14 mouse cellular contexts compared by ENCODE assay signal in the genomic region with DNA sequence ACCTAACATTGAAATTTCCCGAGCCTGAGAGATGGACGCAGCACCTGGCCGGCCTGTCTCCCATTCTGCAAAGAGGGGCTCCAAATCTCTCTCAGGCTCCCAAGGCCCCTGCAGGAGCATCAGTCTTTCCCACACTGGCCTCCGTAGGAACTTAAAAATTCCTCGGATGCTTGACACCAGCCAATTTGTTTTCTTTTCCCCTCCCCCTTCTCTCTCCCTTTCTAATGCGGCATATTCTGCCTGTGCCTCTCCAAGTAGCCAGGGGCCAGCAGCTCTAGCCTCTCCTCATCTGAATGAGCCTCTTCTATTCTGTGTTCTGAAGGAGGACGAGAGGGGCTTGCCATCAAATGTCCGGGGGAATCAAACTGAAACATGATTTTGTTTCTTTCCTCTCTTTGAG. TPM values are rescaled to one million over a fixed set of nuclear protein-coding genes. Genes with fewer than 3 reads are reported as not detected.
A peak's percentile ranks its signal among the peaks of the same experiment; 100 is the strongest.
DNase-seq lines count a peak whose midpoint lies in the region; ATAC-seq and TF ChIP-seq lines count a peak whose summit lies in the region.
"Had no signal": no experiment of that assay in that cellular context is flagged by ENCODE, and none has a peak within 500 bp of the region (broad histone marks: within the 10 kb centered on the region; RNA-seq: fewer than 3 reads in every experiment).

No protein-coding gene starts in this region.

- H3K27me3 ChIP-seq in heart, embryonic 12.5 days (replicated peaks): no peaks in the 10 kb centered on the region
- H3K27me3 ChIP-seq in lung, embryonic 14.5 days (ENCODE audit: insufficient read depth, low read length): no peaks in the 10 kb centered on the region
- H3K27me3 ChIP-seq in embryonic facial prominence, embryonic 11.5 days (ENCODE audit: control insufficient read depth, insufficient read depth, low read length): no peaks in the 10 kb centered on the region
- H3K27me3 ChIP-seq: intestine, embryonic 15.5 days had no signal

- no peaks in the 10 kb centered on the region for H3K9me3 ChIP-seq in heart, embryonic 12.5 days (replicated peaks)
- H3K9me3 ChIP-seq in lung, embryonic 14.5 days (ENCODE audit: low read depth, low read length): no peaks in the 10 kb centered on the region
- H3K9me3 ChIP-seq in embryonic facial prominence, embryonic 11.5 days (replicated peaks; ENCODE audit: control insufficient read depth, low read length): no peaks in the 10 kb centered on the region
- H3K9me3 ChIP-seq: intestine, embryonic 15.5 days had no signal

- no peaks in the 10 kb centered on the region for H3K36me3 ChIP-seq in heart, embryonic 12.5 days
- no peaks in the 10 kb centered on the region for H3K36me3 ChIP-seq in lung, embryonic 14.5 days (ENCODE audit: insufficient read depth)
- no peaks in the 10 kb centered on the region for H3K36me3 ChIP-seq in embryonic facial prominence, embryonic 11.5 days (replicated peaks; ENCODE audit: control insufficient read depth, insufficient read depth, low read depth, low read length)
- H3K36me3 ChIP-seq: intestine, embryonic 15.5 days had no signal

- H3K4me2 ChIP-seq in heart, embryonic 12.5 days: peak overlapping the region; percentile 35; the same call in 1 of the 2 replicates
- peak overlapping the region; percentile 11 for H3K4me2 ChIP-seq in lung, embryonic 14.5 days
- H3K4me2 ChIP-seq in embryonic facial prominence, embryonic 11.5 days (ENCODE audit: low read depth, low read length): no peak overlapping the region
- H3K4me2 ChIP-seq: intestine, embryonic 15.5 days had no signal

- no peak for TF ChIP-seq CTCF in lung, embryonic 14.5 days (IDR thresholded peaks at IDR 0.05; ENCODE audit: low read depth)

- ATAC-seq in heart, embryonic 12.5 days (ENCODE audit: insufficient number of reproducible peaks, low FRiP score): no peak
- ATAC-seq in lung, embryonic 14.5 days (ENCODE audit: insufficient read depth): no peak
- ATAC-seq in embryonic facial prominence, embryonic 11.5 days (replicated peaks; ENCODE audit: insufficient number of reproducible peaks, low FRiP score, low TSS enrichment, low read depth): no peak
- ATAC-seq: intestine, embryonic 15.5 days had no signal

- H3K9ac ChIP-seq in heart, embryonic 12.5 days: peak overlapping the region; percentile 41; the same call in 1 of the 2 replicates
- H3K9ac ChIP-seq in lung, embryonic 14.5 days: no peak overlapping the region
- H3K9ac ChIP-seq in embryonic facial prominence, embryonic 11.5 days (replicated peaks; ENCODE audit: low read length): no peak overlapping the region
- H3K9ac ChIP-seq: intestine, embryonic 15.5 days had no signal

- WGBS in heart, embryonic 12.5 days: 10% methylated on average over 8 of the region's 8 CpGs
- WGBS in lung, embryonic 14.5 days: 10% methylated on average over 8 of the region's 8 CpGs
- 10% methylated on average over 8 of the region's 8 CpGs for WGBS in embryonic facial prominence, embryonic 11.5 days

- no peak for DNase-seq in heart, postnatal 4 days
- peak; percentile 76 for DNase-seq in lung, embryonic 14.5 days
- no peak for DNase-seq in lung, adult 18-20 months
- peak; percentile 79 for DNase-seq in embryonic facial prominence, embryonic 11.5 days (ENCODE audit: low spot score)
- DNase-seq in mesoderm, embryonic 11.5 days (ENCODE audit: low read depth, low spot score): peak; percentile 73
- DNase-seq in thymus, postnatal 14 days: no peak
- no peak for DNase-seq in left cerebral cortex, postnatal 14 days (ENCODE audit: low spot score in 2 of 2)
- DNase-seq: cerebellum, postnatal 25 days; right cerebral cortex, postnatal 25 days; thymus, adult 2 months had no signal

- intact Hi-C loops in left cerebral cortex, postnatal 14 days (cut with DNase I): no loop called here

- H3K27ac ChIP-seq in heart, embryonic 12.5 days (ENCODE audit: poor library complexity, severe bottlenecking): 0 out of 2 replicates have a peak overlapping the region, but pooled peaks have one; percentile 31
- peak overlapping the region; percentile 80 for H3K27ac ChIP-seq in lung, embryonic 14.5 days (ENCODE audit: low read depth)
- H3K27ac ChIP-seq in embryonic facial prominence, embryonic 11.5 days (replicated peaks; ENCODE audit: low read depth, low read length): no peak overlapping the region
- H3K27ac ChIP-seq: intestine, embryonic 15.5 days had no signal

- H3K4me3 ChIP-seq in heart, embryonic 12.5 days: no peak overlapping the region
- no peak overlapping the region for H3K4me3 ChIP-seq in lung, embryonic 14.5 days (ENCODE audit: low read depth, low read length)
- no peak overlapping the region for H3K4me3 ChIP-seq in embryonic facial prominence, embryonic 11.5 days (ENCODE audit: low read depth, low read length)
- H3K4me3 ChIP-seq: intestine, embryonic 15.5 days; myocyte had no signal

- peaks cover 60% of the 10 kb centered on the region for H3K4me1 ChIP-seq in heart, embryonic 12.5 days (replicated peaks)
- peaks cover 38% of the 10 kb centered on the region for H3K4me1 ChIP-seq in lung, embryonic 14.5 days (ENCODE audit: insufficient read depth)
- peaks cover 3% of the 10 kb centered on the region; the same call in 1 of the 2 replicates for H3K4me1 ChIP-seq in embryonic facial prominence, embryonic 11.5 days (ENCODE audit: control insufficient read depth, insufficient read depth, low read length)

RNA-seq across cellular contexts. Expression of a gene that starts 53.1 kb away (rescaled TPM):
- polyA plus RNA-seq in heart, embryonic 12.5 days (2016; fragmentation: Nextera tagmentation; extraction: Ambion mirVana): 1.2 and 2.5 TPM in 2 replicates
- total RNA-seq in heart, postnatal 4 days (2021): 1 to 10 TPM; 1.6 TPM
- polyA plus RNA-seq in lung, embryonic 14.5 days (2014; fragmentation: Nextera tagmentation; extraction: Ambion mirVana): 1.8 and 1.9 TPM in 2 replicates
- polyA plus RNA-seq in embryonic facial prominence, embryonic 11.5 days (2014; fragmentation: Nextera tagmentation; extraction: Ambion mirVana): 0.81 and 0.90 TPM in 2 replicates
- total RNA-seq in left cerebral cortex, postnatal 14 days (2021): under 1 TPM in 1 of 2 experiments, not detected in 1; 0.82 TPM
- total RNA-seq: left cerebral cortex, postnatal 36 days had no signal

Comparison
In these comparisons a context has a peak if more than half of its experiments do, and no peak if none do; other contexts are left out.
1. DNase-seq: peak in lung, embryonic 14.5 days (single experiment), embryonic facial prominence, embryonic 11.5 days (single experiment) and mesoderm, embryonic 11.5 days (single experiment); none in heart, postnatal 4 days (single experiment), lung, adult 18-20 months (0 of 2), thymus, postnatal 14 days (single experiment) and left cerebral cortex, postnatal 14 days (0 of 2).